Mouse (Mus musculus) hindbrain, embryonic 10.5 days (tissue): ENCODE results near the gene Htr1b. TPM values are rescaled to one million over a fixed set of nuclear protein-coding genes. Genes with fewer than 3 reads are reported as not detected.
A peak's percentile ranks its signal among the peaks of the same experiment; 100 is the strongest.

Experiments used
- DNase-seq: peaks from one replicate; pipeline ENCODE4 v3.0.0-alpha.2; 2017; ENCODE audit warnings: low spot score
- H3K27ac ChIP-seq: fragments of 300-500 bp; sonication (generic); 2 replicates; pipeline ENCODE4 v1.5.1; 2016; ENCODE audit warnings: mild to moderate bottlenecking, moderate library complexity
- H3K27me3 ChIP-seq: fragments of 300-500 bp; sonication (generic); 2 replicates; pipeline ENCODE4 v1.6.1; 2016; ENCODE audit warnings: mild to moderate bottlenecking; ENCODE audit not compliant: poor library complexity, insufficient read depth, severe bottlenecking
- H3K36me3 ChIP-seq: fragments of 300-500 bp; sonication (generic); 2 replicates; pipeline ENCODE4 v1.6.1; 2016; ENCODE audit warnings: mild to moderate bottlenecking, moderate library complexity
- H3K4me1 ChIP-seq: fragments of 300-500 bp; sonication (generic); replicated peaks from 2 replicates; pipeline ENCODE4 v1.6.1; 2016; ENCODE audit warnings: mild to moderate bottlenecking
- H3K4me3 ChIP-seq: fragments of 300-500 bp; sonication (generic); 2 replicates; pipeline ENCODE4 v1.5.1; 2016; ENCODE audit warnings: mild to moderate bottlenecking, moderate library complexity
- H3K9me3 ChIP-seq: fragments of 300-500 bp; sonication (generic); 2 replicates; pipeline ENCODE4 v1.6.1; 2016; ENCODE audit warnings: mild to moderate bottlenecking, moderate library complexity
- WGBS: fragments of 180-500 bp; shearing (Covaris S2); methylation state at CpG from one replicate; pipeline ENCODE4 v1.1.7; 2016; 5-methylcytosine and 5-hydroxymethylcytosine counted together
- polyA plus RNA-seq: library from polyadenylated mRNA; unstranded; fragments of >200 nt; fragmentation: Nextera tagmentation; extraction: Ambion mirVana; gene quantifications from 2 replicates; pipeline ENCODE4 v1.2.1, GENCODE M21; 2016

Htr1b gene
- 1.1 and 1.9 TPM in 2 replicates for polyA plus RNA-seq

- Histone ChIP-seq H3K9me3 (no peaks in the 10 kb centered on the region), H3K27ac (peak within 1 kb of the TSS; percentile 89), H3K4me3 (peak within 1 kb of the TSS; percentile 81), H3K36me3 (no peaks in the 10 kb centered on the region), H3K4me1 (peaks cover 35% of the 10 kb centered on the region), H3K27me3 (peaks cover 51% of the 10 kb centered on the region)
- DNase-seq, result peak; percentile 72
- WGBS, result under 1% methylated on average over 26 of the region's 26 CpGs
Observed at GRCm38 (mm10) chr9:81633437-81633973, at the start of gene Htr1b. TSS of gene Htr1b (minus strand) at chr9:81633828.

DNA sequence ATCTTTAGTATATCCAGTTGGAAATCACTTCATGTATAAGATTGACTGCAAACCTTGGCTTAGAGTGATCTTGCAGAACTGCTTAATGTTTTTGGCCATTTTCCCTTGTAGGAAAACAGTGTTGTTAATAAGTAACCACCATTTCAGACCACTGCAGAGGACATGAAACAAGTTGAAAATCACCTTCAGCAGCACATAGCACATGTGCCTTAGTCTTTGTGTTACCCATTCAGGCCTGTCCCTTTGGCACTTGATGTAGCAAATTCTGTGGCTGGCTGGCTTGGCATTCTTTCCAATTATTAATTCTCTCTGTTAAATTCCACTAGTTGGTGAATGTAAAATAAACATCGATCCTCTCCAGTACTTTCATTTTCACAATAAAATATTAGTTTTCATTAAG, 43.1 kb upstream of the Htr1b start:
- no peaks in the 10 kb centered on the region for H3K4me1 ChIP-seq
- H3K27ac ChIP-seq, result no peak overlapping the region
- no peak overlapping the region for H3K4me3 ChIP-seq
- no peak for DNase-seq
- WGBS, result 94% methylated on average over 1 of the region's 1 CpGs
- H3K36me3 ChIP-seq, result no peaks in the 10 kb centered on the region
- no peaks in the 10 kb centered on the region for H3K27me3 ChIP-seq
- H3K9me3 ChIP-seq, result peaks cover 5% of the 10 kb centered on the region; the same call in 1 of the 2 replicates

- Histone ChIP-seq H3K36me3 (no peaks in the 10 kb centered on the region), H3K27me3 (peaks cover 32% of the 10 kb centered on the region), H3K9me3 (no peaks in the 10 kb centered on the region), H3K4me1 (peaks cover 23% of the 10 kb centered on the region; the same call in 1 of the 2 replicates), H3K4me3 (no peak overlapping the region), H3K27ac (no peak overlapping the region)
- no peak for DNase-seq
- whole genome bisulfite sequencing, result 81% methylated on average over 1 of the region's 1 CpGs
Observed at GRCm38 (mm10) chr9:81637486-81637885, 3.9 kb upstream of the Htr1b start.

DNA sequence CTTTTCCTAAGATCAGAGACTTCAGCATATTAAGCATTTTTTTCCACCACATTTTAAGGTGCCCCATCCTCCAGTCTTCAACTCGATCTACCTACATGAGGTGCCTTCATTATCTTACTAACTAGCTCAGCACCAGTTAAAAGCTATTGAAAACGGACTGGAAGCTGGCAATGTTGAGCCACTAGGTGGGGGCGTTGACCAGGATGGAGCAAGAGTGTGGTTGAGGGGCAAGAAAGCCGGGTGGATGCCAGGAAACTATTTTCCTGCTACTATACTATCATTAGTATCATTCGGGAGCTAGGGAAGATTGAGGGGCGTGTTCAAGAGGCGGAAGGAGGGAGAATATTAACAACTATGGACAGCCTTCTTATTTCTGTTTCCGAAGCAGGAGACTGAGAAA, 1.5 kb upstream of the Htr1b start:
- Histone ChIP-seq H3K27me3 (peaks cover 51% of the 10 kb centered on the region), H3K9me3 (no peaks in the 10 kb centered on the region), H3K36me3 (no peaks in the 10 kb centered on the region), H3K4me1 (peaks cover 35% of the 10 kb centered on the region), H3K4me3 (no peak overlapping the region), H3K27ac (no peak overlapping the region)
- peak; percentile 53 for DNase-seq
- 12% methylated on average over 8 of the region's 8 CpGs for WGBS

DNA sequence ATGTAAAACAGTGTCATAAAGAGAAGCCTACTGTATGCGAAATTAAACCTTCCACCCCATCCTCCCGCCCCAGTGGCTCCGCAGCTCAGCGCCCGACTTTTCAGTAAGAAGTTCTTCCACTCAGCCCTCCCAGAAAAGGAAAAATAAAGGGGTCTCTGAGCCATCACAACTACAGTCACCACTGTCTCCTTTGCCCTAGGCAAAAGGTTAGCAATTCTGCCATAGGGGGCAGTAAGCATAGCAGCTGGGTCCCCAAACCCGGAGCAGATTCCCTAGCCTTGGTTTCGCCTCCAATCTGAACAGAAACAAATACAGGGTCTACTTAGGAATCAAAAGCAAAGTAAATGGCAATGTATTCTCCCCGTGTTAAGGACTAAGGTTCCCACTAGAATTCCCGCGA, 535 bp upstream of the Htr1b start:
- WGBS, result 1% methylated on average over 10 of the region's 10 CpGs
- Histone ChIP-seq H3K27me3 (peaks cover 51% of the 10 kb centered on the region), H3K27ac (no peak overlapping the region), H3K4me1 (peaks cover 35% of the 10 kb centered on the region), H3K36me3 (no peaks in the 10 kb centered on the region), H3K4me3 (peak overlapping the region; percentile 81), H3K9me3 (no peaks in the 10 kb centered on the region)
- DNase-seq, result peak; percentile 10

DNA sequence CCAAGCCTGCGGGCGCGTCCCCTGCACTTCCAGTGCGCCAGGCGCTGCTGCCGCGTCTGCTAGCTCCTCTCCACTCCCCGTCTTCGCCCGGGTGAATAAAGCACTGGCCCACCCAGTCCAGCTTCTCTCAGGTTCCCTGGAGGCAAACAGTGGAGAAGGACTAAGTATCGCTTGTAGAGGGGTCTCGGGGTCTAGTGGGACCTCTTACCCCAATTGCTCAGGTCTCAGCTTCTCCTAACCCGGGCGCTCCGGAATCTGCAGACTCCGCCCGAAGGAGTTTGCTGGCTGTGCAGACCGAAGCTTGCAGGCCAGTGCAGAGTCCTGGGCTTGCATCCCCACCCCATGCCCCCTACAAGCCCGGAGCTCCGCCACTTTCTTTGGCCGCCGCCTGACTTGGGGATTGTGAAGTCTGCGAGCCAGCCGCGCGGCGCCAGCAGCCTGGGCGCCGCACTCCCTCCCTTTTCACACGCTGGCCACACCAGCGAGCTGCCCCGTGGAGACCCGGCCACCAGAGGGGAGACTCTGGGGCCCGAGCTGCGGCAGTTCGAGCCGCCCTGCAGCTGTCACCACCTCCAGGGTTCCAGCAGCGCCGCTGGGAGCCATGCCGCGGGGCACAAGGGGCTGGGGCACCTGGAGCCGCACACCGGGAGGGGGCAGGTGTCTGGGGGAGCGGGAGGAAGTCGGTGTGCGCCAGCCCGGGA, 742 bp downstream of the Htr1b start:
- H3K27me3 ChIP-seq, result peaks cover 51% of the 10 kb centered on the region
- under 1% methylated on average over 47 of the region's 47 CpGs for WGBS

DNA sequence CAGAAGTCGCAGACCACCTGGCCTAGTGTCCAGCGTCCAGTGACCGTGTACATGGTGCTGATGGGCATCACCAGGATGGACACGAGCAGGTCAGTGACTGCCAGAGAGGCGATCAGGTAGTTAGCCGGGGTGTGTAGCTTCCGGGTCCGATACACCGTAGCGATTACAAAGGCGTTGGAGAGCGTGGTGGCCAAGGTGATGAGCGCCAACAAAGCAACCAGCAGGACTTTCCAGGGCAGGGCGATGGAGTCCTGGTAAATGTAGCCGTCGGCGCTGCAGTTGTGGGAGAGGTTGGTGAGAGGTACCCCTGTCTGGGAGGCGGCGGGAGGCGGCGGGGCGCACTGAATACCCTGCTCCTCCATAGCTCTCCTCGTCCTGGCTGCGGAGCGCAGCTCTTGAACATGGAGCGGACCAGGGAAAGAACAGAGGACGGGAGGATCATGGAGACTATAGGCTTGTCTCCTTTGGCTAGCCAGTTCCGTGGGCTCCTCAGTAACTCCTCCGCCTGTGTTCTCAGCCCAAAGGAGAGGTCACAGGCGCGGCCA, 1.4 kb downstream of the Htr1b start:
- Histone ChIP-seq H3K36me3 (no peaks in the 10 kb centered on the region), H3K4me1 (peaks cover 35% of the 10 kb centered on the region), H3K27ac (peak overlapping the region; percentile 89), H3K9me3 (no peaks in the 10 kb centered on the region), H3K27me3 (peaks cover 51% of the 10 kb centered on the region), H3K4me3 (peak overlapping the region; percentile 81)
- WGBS, result under 1% methylated on average over 31 of the region's 31 CpGs
- DNase-seq, result peak; percentile 72

More for the DNA sequence above, 742 bp downstream of the Htr1b start:
- peaks cover 35% of the 10 kb centered on the region for H3K4me1 ChIP-seq
- no peaks in the 10 kb centered on the region for H3K36me3 ChIP-seq
- peak; percentile 70 for DNase-seq
- peak overlapping the region; percentile 81 for H3K4me3 ChIP-seq
- H3K27ac ChIP-seq, result peak overlapping the region; percentile 89
- no peaks in the 10 kb centered on the region for H3K9me3 ChIP-seq

DNA sequence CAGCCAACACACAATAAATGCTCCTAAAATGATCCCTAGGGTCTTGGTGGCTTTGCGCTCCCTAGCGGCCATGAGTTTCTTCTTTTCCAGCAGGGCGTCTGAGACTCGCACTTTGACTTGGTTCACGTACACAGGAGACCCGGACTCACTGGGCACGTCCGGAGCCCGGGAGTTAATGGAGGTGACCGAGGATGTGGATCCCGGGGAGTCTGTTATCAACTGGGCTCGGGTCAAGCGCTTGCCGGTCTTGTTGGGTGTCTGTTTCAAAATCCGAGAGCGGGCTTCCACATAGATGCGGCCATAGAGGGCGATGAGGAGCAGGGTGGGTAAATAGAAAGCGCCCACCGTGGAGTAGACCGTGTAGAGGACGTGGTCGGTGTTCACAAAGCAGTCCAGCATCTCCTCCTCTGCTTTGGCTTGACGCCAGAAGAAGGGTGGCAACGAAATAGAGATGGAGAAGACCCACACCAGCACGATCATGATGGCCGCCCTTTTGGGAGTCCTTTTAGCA, 2.0 kb downstream of the Htr1b start:
- peak overlapping the region; percentile 81 for H3K4me3 ChIP-seq
- peak overlapping the region; percentile 89 for H3K27ac ChIP-seq
- H3K4me1 ChIP-seq, result peaks cover 35% of the 10 kb centered on the region
- no peaks in the 10 kb centered on the region for H3K36me3 ChIP-seq
- no peaks in the 10 kb centered on the region for H3K9me3 ChIP-seq
- 3% methylated on average over 27 of the region's 27 CpGs for WGBS
- DNase-seq, result peak; percentile 53
- H3K27me3 ChIP-seq, result peaks cover 51% of the 10 kb centered on the region

DNA sequence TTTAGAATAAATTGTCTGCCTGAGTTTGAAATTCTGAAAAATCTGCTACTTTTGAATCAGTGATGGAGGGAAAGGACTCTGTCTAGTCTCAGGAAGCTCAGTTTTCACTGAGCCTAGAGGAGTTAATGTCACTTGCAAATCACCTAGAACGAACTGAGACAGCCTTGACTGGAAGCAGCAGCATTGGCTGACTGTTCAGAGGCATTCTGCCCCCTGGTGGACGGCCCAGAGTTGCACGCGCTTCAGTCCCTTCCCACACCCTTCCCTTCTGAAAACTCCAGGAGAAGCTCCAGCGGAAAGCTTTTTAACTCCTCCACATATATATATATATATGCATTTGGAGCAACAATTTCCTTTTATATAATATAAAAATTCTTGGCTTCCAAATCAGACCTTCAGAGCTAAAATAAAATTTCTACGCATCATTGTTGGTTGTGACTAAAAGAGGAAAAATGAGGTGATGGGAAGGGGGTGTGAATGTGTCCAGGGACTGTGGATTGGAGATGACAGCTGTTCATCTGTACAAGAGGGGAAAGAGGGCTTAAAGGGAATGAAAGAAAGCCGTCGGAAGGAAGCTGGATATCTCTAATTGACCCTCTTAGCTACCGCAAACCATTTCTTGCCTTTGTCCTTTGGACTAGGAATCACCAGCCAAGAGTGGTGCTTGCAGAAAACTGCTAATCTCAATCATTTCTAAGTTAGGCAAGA, 6.6 kb downstream of the Htr1b start:
- Histone ChIP-seq H3K27me3 (peaks cover 15% of the 10 kb centered on the region), H3K9me3 (no peaks in the 10 kb centered on the region), H3K36me3 (no peaks in the 10 kb centered on the region), H3K4me1 (peaks cover 16% of the 10 kb centered on the region), H3K27ac (no peak overlapping the region), H3K4me3 (no peak overlapping the region)
- DNase-seq, result peak; percentile 81
- WGBS, result 35% methylated on average over 9 of the region's 9 CpGs

DNA sequence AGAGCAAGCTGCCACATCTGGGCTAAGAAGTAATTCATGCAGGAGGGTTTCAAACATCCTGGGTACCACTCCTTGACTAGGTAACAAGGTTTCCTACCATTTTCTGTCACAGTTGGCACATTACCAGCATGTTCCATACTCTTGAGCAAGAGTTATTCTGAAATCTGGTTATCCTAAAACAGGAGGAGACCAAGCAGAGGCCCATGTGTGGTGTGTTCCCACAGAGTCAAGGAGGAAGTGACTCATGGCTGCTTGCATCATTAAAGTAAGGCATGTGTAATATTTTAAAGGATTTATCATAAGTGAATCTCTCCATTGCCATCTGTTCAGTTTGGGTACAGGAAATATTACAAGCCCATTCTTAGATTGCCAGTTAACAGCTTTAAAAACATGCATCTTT, 7.7 kb downstream of the Htr1b start:
- no peak for DNase-seq
- Histone ChIP-seq H3K4me3 (no peak overlapping the region), H3K9me3 (no peaks in the 10 kb centered on the region), H3K27me3 (peaks cover 4% of the 10 kb centered on the region), H3K4me1 (0 out of 2 replicates have a peak, but pooled peaks cover 9% of the 10 kb centered on the region), H3K36me3 (no peaks in the 10 kb centered on the region), H3K27ac (no peak overlapping the region)

GRCm38 (mm10) chr9:81622873-81623272, 10.8 kb downstream of the Htr1b start:
- H3K36me3 ChIP-seq, result no peaks in the 10 kb centered on the region
- H3K4me1 ChIP-seq, result 0 out of 2 replicates have a peak, but pooled peaks cover 9% of the 10 kb centered on the region
- no peak overlapping the region for H3K4me3 ChIP-seq
- H3K27me3 ChIP-seq, result no peaks in the 10 kb centered on the region
- 48% methylated on average over 5 of the region's 5 CpGs for WGBS
- no peak for DNase-seq
- H3K27ac ChIP-seq, result no peak overlapping the region
- H3K9me3 ChIP-seq, result no peaks in the 10 kb centered on the region

DNA sequence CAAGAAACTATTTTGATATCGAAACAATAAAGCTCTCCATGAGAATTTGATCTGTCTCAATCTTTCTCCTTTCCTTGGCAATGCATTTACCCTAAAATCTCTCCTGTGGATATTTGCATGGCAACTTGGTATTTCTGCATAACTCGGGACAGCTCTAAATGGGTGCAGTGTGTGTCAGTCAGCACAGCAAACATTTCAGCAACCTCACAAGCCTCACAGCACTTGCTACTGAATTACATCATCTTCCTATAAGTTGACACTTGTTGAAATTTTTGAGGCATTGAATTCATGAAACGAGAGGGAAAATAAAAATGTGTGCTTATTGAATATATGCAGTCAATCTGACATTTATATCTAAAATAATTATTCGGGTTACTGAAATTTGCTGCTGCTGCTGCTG, 22.6 kb downstream of the Htr1b start:
- Histone ChIP-seq H3K27me3 (no peaks in the 10 kb centered on the region), H3K9me3 (no peaks in the 10 kb centered on the region), H3K4me3 (no peak overlapping the region), H3K27ac (no peak overlapping the region), H3K4me1 (no peaks in the 10 kb centered on the region), H3K36me3 (no peaks in the 10 kb centered on the region)
- 86% methylated on average over 4 of the region's 4 CpGs for WGBS
- no peak for DNase-seq
